Mouse (Mus musculus) heart, adult 11 months (tissue): ENCODE measurements at regions not wholly inside any gene's neighbourhood (a gene's known extent, or its start where the extent isn't known, plus 50 kb on each side); places are given as distances from the start of the nearest gene placed in this dataset.

ENCODE experiments used
- DNase-seq: peaks from one replicate; pipeline ENCODE4 v3.0.0; 2022

- DNase-seq: no peak
Observed at GRCm38 (mm10) chr3:47348451-47348850, 900.4 kb upstream of the Pabpc4l start.

DNA sequence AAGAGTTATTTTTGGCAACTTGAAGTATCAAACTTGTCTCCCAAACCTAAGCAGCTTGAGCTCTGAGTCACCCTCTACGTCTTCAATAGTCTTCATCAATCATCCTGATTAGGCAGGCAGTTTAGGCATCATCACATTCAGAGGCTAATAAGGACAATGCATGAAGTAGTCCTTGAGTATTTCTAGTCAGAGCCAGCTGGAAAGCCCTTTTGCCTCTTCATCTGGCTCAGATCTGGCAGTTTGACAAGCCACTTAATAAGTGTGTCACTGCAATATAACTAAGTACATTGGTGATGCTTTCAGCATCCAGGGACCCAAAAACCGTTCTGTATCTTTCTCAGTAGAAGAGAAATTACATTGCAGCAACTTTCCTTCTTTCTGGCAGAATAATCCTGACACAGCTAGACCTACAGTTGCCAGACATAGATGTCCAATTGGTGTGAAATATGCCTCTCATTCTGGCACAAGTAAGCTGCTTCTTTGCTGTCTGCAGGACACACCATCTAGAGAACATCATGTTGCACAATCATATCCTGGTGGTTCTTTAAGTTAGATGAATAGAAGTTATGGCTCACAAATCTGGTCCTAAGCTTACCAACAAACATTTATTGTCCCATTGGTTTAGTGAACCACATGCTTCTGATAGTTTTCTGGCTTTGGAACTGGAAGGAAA lies 868.5 kb upstream of the Pabpc4l start:
- no peak for DNase-seq

DNA sequence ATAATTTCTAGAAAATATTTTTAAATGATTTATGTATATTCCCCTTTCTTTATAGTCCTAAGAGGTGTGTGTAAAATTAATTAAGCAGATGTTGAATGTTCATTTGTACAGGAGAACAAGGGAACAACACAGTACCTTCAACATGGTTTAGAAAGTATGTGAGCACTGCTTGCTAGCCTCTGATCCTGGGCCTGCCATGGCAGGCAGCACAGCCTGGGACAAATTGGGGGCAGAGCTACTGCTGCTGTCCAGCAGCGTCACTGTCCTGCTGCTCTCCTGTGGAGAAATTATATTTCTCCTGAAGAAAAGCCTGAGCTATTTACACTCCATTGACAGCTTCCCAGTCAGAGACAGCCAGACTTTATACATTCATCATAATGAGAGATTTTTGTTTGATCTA lies 833.8 kb upstream of the Pabpc4l start:
- DNase-seq: no peak

DNA sequence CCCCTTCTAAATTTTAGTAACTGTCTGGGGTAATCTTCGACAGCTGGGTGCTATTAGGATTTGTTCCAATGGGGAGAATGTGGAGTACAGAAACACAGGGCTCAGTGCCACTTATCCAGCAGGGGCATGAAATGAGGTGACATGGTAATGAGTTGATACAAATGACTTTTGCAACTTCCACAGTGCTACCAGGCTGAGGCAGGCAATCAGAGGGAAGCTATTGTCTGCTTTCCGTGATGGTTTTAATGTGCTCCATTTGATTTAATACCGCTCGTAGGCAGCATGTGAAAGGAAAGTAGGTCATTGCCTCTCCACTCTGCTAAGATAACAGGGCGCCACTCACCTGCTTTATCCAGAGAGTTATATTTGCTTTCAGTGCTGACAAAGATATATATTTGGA lies 832.3 kb upstream of the Pabpc4l start:
- peak; percentile 86 for DNase-seq

GRCm38 (mm10) chr3:47241030-47241429 lies 793.0 kb upstream of the Pabpc4l start:
- DNase-seq: no peak

- DNase-seq: no peak
Observed at GRCm38 (mm10) chr3:47230234-47230633, 782.2 kb upstream of the Pabpc4l start.

DNA sequence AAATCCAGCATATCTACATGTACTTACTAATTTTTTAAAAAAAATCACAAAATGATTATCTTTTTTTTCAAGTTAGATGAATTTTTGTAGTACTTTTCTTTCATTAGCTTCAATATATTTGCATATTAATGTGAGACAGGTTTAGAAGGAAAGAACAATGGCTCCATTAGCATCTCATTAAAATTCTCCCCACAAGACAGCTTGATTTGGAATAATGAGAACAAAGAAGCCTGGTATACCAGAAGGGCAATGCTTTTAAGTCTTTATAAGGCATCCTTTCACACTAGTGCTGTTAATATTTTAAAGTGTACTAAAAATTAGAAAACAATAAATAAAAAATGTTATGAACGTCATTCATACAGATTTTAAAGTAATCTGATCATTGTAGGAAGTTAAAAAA lies 770.6 kb upstream of the Pabpc4l start:
- DNase-seq: no peak

DNA sequence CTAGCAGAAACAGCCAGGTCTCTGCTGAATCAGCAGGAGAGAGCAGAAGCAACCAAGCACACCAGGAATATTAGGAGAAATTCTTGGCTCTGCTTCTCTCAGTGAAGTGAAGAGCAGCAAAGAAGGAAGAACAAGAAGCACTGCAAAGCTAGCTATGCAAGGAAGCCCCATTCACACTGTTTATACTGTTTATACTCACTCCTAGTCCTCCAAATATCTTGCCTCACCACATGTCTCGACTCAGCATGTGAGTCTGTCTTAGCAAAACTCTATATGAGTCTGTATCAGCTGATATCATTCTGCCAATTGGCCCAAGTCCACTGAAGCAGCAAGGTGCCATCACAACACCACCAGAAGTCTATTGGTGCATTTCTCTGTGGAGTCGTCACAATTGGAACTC lies 765.1 kb upstream of the Pabpc4l start:
- no peak for DNase-seq

DNA sequence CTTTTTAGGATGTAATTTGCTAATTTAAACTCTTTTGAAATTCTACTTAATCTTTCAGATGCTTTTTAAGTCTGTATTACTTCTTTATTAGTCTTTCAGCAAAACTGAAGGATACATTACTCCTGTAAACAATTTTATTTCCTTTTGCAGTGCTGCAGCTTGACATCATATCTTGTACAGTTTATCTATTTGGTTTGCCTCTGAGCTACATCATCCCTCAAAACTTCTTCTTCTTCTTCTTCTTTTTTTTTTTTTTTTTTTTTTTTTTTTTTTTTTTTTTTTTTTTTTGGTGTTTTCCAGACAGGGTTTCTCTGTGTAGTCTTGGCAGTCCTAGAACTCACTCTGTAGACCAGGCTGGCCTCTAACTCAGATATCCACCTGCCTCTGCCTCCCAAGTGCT lies 749.6 kb upstream of the Pabpc4l start:
- no peak for DNase-seq

DNA sequence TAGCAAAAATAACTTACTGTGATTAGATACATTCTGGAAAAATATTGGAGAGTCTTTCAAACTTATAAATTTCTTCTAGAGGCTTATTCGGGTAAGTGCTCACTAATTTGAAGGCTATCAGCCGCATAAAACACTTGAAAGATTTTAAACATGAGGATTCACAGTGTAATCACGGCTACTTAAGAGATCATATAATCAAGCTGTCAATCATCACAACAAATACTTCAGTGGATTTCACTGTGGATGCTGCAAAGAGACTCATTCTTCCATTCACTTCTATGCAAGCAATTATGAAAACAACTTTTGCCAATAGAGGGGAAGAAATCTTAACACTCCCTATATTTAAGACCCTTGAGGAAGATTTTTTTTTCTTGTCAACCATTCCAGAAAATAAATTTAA lies 736.2 kb upstream of the Pabpc4l start:
- no peak for DNase-seq

DNA sequence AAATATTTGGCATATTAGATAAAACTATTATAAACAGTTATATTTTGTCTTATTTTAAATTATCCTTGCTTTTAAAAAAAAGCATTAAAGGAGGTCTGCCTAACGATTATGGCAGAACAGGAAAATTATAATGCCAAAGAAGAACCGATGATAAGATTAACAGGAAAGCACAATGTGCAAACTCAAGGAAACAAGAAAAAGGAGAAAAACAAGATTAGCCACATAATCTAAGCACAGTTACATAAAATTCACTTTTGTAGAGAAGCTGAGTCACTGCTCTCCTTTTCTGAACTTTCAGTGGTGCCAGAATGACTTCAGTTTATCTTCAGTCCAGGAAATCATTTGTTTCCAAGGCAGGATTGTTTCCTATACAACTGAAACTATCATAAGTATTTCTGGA lies 734.7 kb upstream of the Pabpc4l start:
- no peak for DNase-seq

- DNase-seq: no peak
Observed at GRCm38 (mm10) chr3:47180377-47180776, 732.4 kb upstream of the Pabpc4l start.
